Mouse (Mus musculus) spleen, adult 2 months (tissue): Measurements from ENCODE around the gene Megf9.

Experiments
- CTCF ChIP-seq: fragments of 200-500 bp; IDR thresholded peaks from 2 replicates; pipeline ENCODE4 v1.5.1; 2011; ENCODE audit warnings: mild to moderate bottlenecking, inconsistent platforms; ENCODE audit not compliant: insufficient read depth, insufficient read length, insufficient replicate concordance; ENCODE audit errors: extremely low read depth
- POLR2A ChIP-seq: fragments of 200-500 bp; IDR thresholded peaks from 2 replicates; pipeline ENCODE4 v1.6.1; 2011; ENCODE audit warnings: low read depth, low read length, inconsistent platforms

GRCm38 (mm10) chr4:70553230-70553797, 18.5 kb upstream of the Megf9 start:
- TF ChIP-seq POLR2A: no peak
- no peak for TF ChIP-seq CTCF
